Mouse (Mus musculus) WW6 (cell line): ENCODE measurements at regions not wholly inside any gene's neighbourhood (a gene's known extent, or its start where the extent isn't known, plus 50 kb on each side); places are given as distances from the start of the nearest gene placed in this dataset.

Source experiments
- DNase-seq: peaks from one replicate; pipeline ENCODE4 v3.0.0-alpha.2; 2013; ENCODE audit warnings: low read depth, low spot score

GRCm38 (mm10) chr8:116837991-116838390, 83.3 kb downstream of the Cmc2 start:
- no peak for DNase-seq

GRCm38 (mm10) chr8:116832181-116832580, 89.1 kb downstream of the Cmc2 start:
- DNase-seq, result no peak

GRCm38 (mm10) chr8:116829631-116830030, 91.6 kb downstream of the Cmc2 start:
- DNase-seq, result no peak

- no peak for DNase-seq
These were observed 93.0 kb downstream of the Cmc2 start for GRCm38 (mm10) chr8:116828220-116828619.

GRCm38 (mm10) chr8:116827141-116827540, 94.1 kb downstream of the Cmc2 start:
- no peak for DNase-seq

- no peak for DNase-seq
These were observed 81.5 kb upstream of the Cdyl2 start for GRCm38 (mm10) chr8:116814118-116814851.

- peak; percentile 29 for DNase-seq
These were observed 68.5 kb upstream of the Cdyl2 start for GRCm38 (mm10) chr8:116801313-116801712.

GRCm38 (mm10) chr8:116800636-116801035, 67.8 kb upstream of the Cdyl2 start:
- DNase-seq, result no peak

GRCm38 (mm10) chr8:116798981-116799380, 66.2 kb upstream of the Cdyl2 start:
- DNase-seq, result peak; percentile 46

- no peak for DNase-seq
These were observed 62.9 kb upstream of the Cdyl2 start for GRCm38 (mm10) chr8:116795713-116796112.

- DNase-seq, result no peak
These were observed 60.3 kb upstream of the Cdyl2 start for GRCm38 (mm10) chr8:116793107-116793506.

GRCm38 (mm10) chr8:116790294-116790693, 57.5 kb upstream of the Cdyl2 start:
- DNase-seq, result no peak
